Mouse (Mus musculus) left cerebral cortex, adult 9 months (tissue): ENCODE measurements around the gene Flt3l.
A peak's percentile ranks its signal among the peaks of the same experiment; 100 is the strongest.
"Not testable (repeated sequence)": the region's sequence is repeated elsewhere in the genome, so short reads cannot be mapped to it uniquely, and the experiment has no call there.

Experiments
- DNase-seq, 2 experiments: peaks; one replicate each; pipeline ENCODE4 v3.0.0; 2022; ENCODE audit warnings: low spot score in 2 of 2

Gene Flt3l

DNA sequence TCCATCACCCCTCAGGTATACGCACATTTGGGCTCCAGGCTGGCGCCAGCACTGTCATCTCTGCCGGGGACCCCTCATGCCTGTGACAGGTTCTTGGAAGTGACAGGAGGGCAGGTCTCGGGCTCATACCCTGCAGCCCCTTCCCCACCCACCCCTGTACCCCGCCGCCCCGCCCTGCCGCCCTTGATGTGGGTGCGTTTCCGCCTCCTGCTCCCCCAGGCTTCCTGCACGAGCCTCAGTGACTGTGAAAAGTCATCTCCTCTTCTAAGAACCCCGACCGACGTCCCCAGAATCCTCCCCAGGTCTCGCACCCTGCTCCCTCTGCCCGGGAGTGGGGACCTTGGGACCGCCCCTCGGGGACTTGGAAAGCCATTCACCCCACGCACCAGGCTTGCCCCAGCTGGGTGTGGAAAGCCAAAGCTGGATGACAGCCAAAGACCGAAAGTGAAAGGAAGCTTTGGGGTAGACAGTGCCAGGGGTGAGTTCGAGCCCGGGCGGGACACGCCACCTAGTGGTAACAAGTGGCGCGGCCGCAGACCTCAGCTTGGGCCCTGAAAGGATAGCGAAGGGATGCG lies at the start of gene Flt3l, which contains the start of gene Gm45713:
Gene Flt3l (minus strand): TSS at position 440 of the 575 bp plus-strand sequence.
Gene Gm45713 (minus strand): TSS at position 239 of the 575 bp plus-strand sequence.
- peak in 1 of 2 experiments; percentile 93 for DNase-seq

DNA sequence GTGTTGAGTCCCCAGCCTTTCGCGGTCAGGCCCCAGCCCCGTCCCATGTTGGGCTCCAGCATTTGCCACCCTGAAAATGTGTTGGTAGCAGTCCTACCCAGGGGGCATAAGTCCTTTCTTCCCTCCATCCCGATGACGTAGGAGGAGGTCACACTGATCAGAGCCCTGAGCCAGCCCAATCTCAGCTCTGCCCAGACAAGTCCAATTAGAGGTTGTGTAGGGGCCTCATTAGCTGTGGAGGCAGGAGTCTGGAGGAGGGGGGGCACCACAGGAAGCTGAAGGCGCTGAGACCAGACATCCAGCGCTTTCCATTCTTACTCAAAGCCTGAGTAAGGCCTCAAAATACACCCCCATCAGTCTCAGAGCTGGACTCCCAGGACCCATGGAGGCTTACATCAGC lies 49.7 kb upstream of the Flt3l start:
- no peak for DNase-seq

DNA sequence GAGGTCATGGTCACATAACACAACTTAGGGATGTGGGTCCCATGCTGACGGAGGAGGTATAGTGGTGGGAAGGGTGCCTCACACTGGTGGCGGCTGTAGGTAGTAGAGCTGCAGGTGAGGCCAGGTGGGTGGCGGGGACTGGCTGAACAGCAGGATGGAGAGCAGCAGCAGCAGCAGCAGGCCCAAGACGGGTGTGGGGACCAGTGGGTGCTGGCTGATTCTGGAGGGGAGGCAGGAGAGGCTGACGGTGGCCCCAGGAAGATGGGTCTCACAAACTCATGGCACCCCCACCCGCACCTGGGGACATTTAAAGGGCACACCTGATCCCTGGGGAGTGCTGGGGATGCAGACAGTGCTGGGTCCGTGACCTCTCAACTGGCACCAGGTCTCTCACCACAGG lies 47.4 kb upstream of the Flt3l start:
- no peak for DNase-seq

DNA sequence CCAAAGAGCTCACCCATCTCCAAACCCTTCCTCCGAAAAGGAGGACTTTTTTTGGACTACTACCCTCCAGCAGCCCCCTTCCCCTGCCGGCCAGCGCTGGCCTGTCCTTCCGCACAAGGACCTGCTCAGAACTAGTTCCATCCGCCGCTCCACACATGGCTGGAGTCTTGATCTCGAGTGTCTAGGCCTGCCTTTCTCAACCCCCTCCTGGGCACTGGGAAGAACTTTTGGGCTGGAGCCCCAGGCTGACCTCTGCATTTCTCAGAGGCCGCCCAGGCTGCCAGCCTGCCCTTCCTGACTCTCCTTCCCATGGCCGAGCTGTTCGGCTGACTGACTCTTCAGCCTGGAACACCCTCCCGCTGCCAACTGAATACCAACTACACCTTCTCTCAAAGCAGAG lies 46.4 kb upstream of the Flt3l start:
- no peak for DNase-seq

DNA sequence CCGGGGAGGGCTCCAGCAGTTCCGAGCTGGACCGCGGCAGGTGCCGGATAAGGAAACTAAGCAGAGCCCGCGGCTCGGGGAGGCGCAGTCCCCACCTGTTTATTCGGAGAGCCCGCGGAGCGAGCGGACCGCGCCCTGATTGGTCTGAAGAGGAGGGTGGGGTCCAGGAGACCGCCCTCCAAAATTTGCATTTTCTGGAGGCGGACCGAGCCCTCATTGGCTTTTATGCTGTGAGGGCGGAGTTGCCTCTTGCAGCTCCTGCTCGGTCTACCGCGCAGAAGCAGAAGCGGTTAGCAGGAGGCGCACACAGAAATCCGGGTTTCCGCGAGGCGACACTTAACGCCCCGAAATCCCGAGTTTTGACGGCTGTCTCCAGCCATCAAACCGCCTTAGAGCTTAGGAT lies 46.0 kb upstream of the Flt3l start:
- DNase-seq: peak; percentile 58 to 88

DNA sequence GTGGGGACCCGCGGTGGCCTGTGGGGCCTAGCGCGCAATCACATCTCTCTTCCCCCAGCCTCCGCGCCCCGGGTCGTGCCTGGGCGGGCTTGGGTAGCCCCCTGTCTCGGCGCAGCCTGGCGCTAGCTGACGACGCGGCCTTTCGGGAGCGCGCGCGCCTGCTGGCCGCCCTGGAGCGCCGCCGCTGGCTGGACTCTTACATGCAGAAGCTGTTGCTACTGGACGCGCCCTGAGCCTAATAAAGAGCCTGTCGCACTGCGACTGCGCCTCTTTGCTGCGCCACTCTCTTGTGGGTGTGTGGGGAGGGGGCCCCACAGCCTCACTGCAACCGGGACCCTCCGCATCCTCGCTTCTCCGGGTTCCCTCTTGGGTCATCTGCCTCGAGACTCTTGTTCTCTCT lies 45.3 kb upstream of the Flt3l start:
- DNase-seq: no peak

DNA sequence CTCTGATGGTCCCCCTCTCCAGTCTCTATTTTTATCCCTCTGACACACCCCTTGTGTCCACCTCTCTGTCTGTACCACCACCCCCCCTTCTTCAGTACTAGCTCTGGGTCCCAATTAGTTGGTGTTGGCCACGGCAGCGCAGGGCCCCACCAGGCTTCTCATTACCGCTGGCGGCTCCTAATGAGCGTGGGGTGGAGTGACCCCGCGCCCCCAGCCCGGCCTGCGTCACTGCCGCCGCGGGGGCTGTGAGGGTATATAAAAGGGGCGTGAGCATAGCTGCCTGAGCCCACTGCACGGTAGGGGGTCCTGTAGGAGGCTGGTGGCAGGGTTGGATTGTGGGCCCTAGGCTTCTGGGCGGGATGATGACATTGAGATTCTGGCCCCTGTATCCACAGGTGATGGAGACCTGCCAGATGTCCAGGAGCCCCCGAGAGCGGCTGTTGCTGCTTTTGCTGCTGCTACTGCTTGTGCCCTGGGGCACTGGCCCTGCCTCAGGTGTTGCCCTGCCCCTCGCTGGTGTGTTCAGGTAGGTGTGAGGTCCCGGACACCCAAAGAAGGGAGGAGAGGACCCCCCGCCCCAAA lies 44.8 kb upstream of the Flt3l start, which contains the start of gene Pth2:
Gene Pth2 (plus strand): TSS at position 100 of the 582 bp plus-strand sequence.
- no peak for DNase-seq

DNA sequence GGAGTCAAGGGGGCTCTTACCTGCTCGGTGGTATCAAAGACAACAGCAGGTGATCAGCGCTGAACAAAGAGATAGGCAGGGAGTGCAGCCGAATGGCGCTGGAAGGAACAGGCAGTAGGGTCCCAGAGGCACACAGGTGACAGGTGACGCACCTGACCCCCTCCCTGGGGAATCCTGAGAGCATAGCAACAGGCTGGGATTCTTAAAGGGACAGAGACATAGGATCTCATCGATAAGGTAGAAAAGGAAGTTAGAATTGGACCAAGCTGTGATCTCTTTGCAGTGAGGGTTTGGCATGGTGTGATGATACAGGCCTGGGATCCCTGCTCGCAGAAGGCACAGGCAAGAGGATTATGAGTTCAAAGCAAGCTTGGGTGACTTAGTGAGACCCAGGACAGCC lies 43.2 kb upstream of the Flt3l start, which contains the start of gene Gfy:
Gene Gfy (minus strand): TSS at position 101 of the 400 bp plus-strand sequence.
- no peak for DNase-seq

DNA sequence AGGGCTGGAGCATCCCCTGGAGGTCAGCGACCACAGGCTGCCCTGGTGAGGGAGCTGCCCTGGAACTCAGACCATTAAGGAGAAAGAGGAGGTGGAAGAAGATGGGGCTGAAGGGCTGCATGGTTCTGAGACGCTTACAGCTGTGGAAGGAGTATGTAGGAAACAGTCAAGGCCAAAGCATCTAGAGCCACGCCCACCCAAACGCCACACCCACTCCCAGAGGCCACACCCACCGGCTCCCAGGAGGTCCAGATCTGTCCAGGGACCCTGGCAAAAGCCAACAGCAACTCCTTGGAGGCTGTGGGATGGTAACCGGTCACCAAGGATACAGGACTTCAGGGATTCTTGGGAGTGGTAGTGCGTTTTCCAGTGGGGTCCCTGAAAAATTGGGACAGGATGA lies 42.3 kb upstream of the Flt3l start:
- DNase-seq: no peak

DNA sequence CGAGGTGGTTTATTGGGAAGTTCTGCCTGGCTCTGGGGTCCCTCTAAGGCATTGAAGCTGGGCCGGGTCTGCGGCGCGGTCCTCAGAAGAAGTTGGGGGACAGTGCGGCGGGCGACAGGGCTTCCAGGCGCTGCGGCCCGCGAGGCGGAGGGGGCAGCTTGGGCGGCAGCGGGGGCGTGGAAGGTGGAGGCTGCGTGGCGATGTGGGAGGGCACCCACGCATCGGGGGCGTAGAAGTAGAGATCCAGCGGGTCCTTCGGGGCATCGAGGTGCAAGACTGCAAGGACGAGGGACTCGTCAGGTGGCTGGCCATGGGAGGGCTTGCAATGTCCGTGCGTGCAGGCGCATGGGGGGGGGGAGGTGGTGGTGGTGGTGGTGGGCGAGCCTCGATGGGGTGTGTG lies 40.1 kb upstream of the Flt3l start:
- no peak for DNase-seq

DNA sequence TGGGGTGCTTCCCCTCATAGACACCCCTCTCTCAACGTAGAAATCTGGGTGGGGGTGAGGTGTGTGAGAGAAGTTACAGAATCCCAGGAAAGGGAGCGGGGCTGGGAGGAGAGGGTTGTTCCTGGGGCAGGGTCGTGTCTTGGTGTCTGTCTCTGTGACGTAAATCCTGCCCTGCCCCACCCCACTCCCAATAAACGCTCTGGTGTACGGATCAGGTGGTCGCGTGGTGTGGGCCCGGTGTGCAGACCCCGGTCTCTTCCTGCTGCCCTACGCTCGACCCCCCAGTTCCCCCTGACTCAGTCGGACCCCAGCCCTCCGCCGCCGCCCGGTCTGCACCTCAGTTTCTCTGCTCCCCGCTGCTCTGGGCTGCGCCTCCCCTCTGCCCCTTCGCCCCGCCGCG lies 39.7 kb upstream of the Flt3l start:
- no peak for DNase-seq

DNA sequence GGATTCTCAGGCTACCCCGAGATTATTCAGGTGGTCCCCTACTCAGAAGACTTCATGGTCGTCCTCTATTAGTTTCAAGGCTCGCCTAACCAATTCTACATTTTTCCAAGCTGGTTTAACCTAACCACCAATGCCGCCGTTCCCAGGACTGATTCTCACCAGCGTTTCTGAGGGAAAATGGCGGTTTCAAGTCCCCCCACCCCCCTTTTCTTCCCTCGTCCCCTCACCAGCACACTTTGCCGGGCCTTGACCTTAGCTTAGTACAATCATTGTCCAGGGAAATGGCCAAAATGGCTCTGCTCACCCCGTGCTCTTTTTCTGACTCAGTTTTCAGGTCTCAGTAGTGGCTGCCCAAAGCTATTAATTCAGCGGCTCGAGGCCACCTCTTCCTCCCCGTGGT lies 39.2 kb upstream of the Flt3l start:
- no peak for DNase-seq

DNA sequence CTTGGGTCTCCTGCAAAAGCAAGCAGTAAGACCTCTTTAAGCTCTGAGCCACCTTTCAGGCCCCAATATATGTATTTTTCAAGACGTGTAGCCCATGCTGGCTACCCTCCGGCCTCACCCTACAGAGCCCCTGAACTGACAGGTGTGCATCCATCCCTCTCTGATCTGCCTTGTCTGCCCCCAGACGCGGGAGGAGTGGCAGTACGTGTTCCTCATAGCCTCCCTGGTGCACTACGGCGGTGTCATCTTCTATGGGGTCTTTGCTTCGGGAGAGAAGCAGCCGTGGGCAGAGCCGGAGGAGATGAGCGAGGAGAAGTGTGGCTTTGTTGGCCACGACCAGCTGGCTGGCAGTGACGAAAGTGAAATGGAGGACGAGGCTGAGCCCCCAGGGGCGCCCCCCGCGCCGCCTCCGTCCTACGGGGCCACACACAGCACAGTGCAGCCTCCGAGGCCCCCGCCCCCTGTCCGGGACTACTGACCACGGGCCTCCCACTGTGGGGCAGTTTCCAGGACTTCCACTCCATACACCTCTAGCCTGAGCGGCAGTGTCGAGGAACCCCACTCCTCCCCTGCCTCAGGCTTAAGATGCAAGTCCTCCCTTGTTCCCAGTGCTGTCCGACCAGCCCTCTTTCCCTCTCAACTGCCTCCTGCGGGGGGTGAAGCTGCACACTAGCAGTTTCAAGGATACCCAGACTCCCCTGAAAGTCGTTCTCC lies 38.5 kb upstream of the Flt3l start:
- no peak for DNase-seq

DNA sequence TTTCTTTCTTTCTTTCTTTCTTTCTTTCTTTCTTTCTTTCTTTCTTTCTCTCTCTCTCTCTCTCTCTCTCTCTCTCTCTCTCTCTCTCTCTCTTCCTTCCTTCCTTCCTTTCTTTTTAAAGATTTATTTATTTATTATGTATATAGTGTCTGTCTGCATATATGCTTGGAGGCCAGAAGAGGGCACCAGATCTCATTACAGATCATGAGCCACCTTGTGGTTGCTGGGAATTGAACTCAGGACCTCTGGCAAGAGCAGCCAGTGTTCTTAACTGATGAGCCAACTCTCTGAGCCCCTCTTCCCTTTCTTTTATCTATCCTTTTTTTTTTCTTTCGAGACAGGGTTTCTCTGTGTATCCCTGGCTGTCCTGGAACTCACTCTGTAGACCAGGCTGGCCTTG lies 37.5 kb upstream of the Flt3l start:
- DNase-seq: not testable (repeated sequence)

DNA sequence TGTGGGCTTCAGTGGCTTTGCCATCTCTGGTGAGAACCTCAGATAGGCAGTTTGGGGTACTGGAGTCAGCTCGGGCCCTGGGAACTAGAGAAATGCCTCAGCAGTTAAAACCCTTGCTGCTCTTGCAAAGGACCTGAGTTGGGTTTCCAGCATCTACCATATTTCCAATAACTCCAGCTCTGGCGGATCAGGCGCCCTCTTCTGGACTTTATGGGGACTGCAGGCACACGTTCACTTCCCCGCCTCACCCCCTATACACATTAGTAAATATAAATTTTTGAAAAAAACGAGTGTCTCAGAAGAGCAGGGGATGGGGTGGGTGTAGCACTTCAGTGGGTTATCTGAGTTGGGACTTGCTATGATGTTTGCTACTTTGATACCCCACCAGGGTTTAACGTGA lies 36.7 kb upstream of the Flt3l start:
- no peak for DNase-seq

DNA sequence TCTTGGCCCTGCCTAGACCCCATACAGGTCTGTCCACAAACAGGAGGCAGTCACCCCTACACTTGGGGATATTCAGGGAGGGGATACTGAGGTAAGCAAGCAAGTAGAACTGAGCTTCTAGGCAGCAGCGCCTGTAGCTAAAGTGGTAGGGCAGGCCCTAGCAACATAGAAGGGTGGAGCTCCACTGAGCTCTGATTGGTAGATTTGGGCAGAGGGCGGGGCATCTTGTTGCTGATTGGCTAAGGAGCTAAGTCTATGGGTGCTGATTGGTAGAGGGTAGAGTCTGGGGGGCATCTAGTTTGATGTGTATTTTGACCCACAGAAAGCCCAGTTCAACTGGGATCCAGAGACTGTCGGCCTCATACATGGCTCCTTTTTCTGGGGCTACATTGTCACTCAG lies 33.3 kb upstream of the Flt3l start:
- peak in 1 of 2 experiments; percentile 75 for DNase-seq

DNA sequence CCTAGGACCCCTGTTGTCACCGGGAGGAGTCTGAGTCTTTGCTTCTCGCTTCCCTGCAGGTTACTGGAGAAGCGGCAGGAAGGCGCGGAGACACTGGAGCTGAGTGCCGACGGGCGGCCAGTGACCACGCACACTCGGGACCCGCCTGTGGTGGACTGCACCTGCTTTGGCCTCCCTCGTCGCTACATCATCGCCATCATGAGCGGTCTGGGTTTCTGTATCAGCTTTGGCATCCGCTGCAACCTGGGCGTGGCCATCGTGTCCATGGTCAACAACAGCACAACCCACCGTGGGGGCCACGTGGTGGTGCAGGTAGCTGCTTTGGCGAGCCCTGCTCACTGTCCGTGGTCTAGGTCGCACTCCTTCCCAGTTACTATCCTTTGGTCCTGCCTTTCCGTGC lies 32.4 kb upstream of the Flt3l start:
- no peak for DNase-seq

DNA sequence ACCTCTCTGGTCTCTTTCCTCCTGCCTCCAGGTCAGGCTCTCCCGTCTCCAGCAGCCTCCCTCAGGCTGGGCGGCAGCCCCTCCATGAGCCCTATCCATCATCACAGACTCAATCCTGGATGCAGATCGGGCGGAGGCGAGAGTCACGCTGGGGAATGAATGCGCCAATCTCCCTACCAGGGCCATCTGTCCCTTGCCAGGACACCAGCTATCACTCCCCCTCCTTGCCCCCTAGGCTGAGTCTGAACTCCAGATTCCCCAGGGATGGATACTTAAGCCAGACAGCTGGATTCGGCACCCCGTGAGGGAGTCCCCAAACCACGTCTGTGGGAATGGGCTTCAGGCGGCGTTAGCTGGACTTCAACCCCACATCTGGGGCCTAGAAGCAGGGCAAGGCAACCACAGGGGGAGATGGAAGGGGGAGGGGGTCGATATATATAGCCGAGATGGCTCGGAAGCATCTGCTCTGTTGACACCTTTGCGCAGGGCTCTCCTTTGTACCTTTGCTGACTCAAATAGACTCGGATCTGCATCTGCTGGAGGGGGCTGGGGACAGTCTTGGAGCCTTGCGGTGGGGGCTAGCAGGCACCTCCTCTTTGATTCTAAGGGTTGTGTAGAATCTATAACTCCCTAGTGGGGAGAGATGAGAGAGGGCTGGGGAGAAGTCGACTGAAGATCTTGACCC lies 31.7 kb upstream of the Flt3l start:
- DNase-seq: peak in 1 of 2 experiments; percentile 70

DNA sequence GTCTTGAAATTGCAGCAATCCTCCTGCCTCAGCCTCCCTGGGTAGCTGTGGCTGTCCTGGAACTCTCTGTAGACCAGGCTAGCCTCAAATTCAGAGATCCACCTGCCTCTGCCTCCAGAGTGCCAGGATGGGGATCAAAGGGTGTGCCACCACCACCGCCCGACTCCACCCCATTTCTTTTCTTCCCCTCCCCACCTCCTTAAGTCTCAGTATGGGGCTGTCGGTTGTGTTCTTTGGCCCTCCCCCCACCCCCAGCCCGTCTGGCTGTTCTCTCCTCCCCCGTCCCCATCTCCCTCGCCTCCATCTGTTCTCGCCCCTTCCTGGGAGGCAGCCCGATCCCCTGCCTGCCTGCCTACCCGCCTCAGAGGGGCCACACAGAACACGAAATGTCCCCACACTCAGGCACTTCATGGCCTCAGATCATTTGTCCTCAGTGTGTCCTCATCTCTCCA lies 30.7 kb upstream of the Flt3l start:
- DNase-seq: peak in 1 of 2 experiments; percentile 66

DNA sequence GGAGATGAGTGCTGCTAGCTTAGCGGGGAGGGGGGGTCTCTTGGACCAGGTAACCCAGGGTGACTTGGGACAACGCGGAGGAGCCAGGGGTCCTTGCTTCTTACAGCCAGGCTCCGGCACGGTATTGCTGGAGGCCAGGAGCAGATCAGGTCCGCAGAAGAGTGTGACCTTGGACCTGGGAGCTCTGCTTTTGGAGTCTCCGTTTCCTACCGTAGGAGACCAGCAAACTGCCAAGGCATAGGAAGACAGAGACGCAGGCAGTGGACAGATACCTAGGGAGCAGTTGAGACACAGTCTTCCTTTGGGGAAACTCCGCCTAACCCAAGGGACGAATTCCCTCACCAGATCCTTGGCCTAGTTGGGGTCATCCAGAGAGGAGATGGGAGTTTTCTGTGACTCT lies 29.5 kb upstream of the Flt3l start:
- no peak for DNase-seq

DNA sequence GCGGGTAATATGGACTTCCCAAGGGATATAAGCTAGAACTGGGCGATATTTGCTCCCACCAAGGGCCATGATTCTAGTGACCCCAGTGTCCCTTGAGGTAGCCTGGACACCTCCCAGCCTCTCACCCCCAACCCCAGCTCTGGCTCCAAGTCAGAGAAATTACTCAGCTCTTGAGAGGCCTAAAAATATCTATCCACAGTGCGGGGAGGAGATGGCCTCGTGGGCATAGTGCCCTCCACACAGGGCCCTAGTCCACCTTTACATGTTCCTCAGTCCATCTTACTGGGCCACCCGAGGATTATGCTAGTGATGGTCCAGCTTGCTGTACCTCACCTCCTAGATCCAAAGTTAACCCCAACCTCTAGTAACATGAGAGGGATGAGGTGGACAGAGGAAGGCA lies 28.6 kb upstream of the Flt3l start:
- no peak for DNase-seq

DNA sequence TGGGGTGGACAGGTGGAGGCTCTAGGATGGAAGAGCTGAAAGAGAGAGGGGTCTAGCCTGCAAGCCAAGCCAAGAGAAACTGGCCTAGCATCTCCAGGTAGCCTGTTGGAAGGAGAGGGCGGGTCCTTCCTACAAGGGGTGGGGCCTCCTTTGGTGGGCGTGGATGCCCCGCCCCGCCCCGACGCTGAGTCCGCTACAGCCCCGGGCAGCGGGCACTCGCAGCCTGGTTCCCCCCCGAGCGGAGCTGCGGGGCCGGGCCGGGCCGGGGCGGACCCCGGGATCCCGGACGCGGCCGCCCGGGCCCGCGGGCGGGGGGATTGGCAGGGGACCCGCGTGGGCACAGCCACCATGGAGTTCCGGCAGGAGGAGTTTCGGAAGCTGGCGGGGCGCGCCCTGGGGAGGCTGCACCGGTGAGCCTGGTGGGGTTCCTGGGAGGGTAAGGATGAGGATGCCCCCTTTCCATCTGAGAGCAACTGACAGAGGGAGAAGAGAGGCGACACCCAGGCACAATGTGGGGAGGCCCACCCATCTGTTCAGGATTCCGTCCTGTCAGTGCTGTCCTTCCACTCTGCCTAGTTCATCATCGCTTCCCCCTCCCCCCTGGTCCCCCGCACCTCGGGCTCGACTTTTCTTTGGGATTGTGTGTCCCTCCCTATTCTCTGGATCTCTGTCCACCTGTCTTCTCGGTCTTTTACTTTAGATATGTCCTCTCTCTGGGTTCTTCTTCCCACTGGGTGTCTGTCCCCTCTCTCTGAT lies 27.7 kb upstream of the Flt3l start, which contains the start of gene Slc17a7:
Gene Slc17a7 (plus strand): TSS at position 215 of the 756 bp plus-strand sequence.
- DNase-seq: peak in 1 of 2 experiments; percentile 52
